Mouse (Mus musculus): ENCODE measurements around the gene Aph1a. TPM values are rescaled to one million over a fixed set of nuclear protein-coding genes. Genes with fewer than 3 reads are reported as not detected.
"Not testable (repeated sequence)": the region's sequence is repeated elsewhere in the genome, so short reads cannot be mapped to it uniquely, and the experiment has no call there.

The Aph1a gene
- total RNA-seq (2021): 100 to 1,000 TPM in 1 of 2 experiments, 10 to 100 TPM in 1; 99.9 to 121 TPM
- polyA plus RNA-seq (2012; rRNA removed): 98.7 and 120 TPM in 2 replicates
- long read RNA-seq, transcript Aph1a-201 (6 exons, 2,863 nt): minor isoform, 5 of 28 reads
- long read RNA-seq, transcript Aph1a-202 (7 exons, 1,601 nt): major isoform, 14 of 28 reads
- long read RNA-seq, partial matches to known transcripts: 3 of 28 reads
- long read RNA-seq, other reads (novel, unspliced or antisense): 6 of 28 reads

- not testable (repeated sequence) for H3K36me3 ChIP-seq (ENCODE audit: control insufficient read depth, insufficient read depth, low read length); H3K27me3 ChIP-seq (ENCODE audit: control insufficient read depth, insufficient read depth, low read length); H3K79me2 ChIP-seq (replicated peaks; ENCODE audit: control insufficient read depth, insufficient read depth, low read length)
- intact Hi-C loops (cut with DNase I): loop anchor here (2.0 to 5.0 kb wide), 3 partner anchors 59 to 329 kb away; partner anchors contain the start of genes Hist2h2ac and Hist2h2be
- H3K9ac ChIP-seq (ENCODE audit: low read depth, low read length): peak within 1 kb of the TSS; percentile 88
- DNase-seq: peak; percentile 95 to 98
- 1% methylated on average over 33 of the region's 43 CpGs for WGBS
- peak within 1 kb of the TSS; percentile 68 for H3K4me3 ChIP-seq
- peak within 1 kb of the TSS; percentile 88 for H3K27ac ChIP-seq
- TF ChIP-seq EP300 (IDR thresholded peaks at IDR 0.05; ENCODE audit: insufficient read depth, low read depth, low read length): peak; percentile 65; the same call in 1 of the 2 replicates
- TF ChIP-seq POLR2A (IDR thresholded peaks at IDR 0.05; ENCODE audit: insufficient read depth, low read depth, low read length): peak; percentile 90
- H3K4me1 ChIP-seq (ENCODE audit: control insufficient read depth, insufficient read depth, low read length): peaks cover 15% of the 10 kb centered on the region
Observed at GRCm38 (mm10) chr3:95893606-95894316, at the start of gene Aph1a. Aph1a (plus strand) TSS chr3:95893969.

GRCm38 (mm10) chr3:95850611-95851010, 43.2 kb upstream of the Aph1a start:
- H3K9ac ChIP-seq (ENCODE audit: low read depth, low read length): no peak overlapping the region
- intact Hi-C loops (cut with DNase I): no loop called here
- H3K27me3 ChIP-seq (ENCODE audit: control insufficient read depth, insufficient read depth, low read length): no peaks in the 10 kb centered on the region
- TF ChIP-seq EP300 (IDR thresholded peaks at IDR 0.05; ENCODE audit: insufficient read depth, low read depth, low read length) (no peak), CTCF (IDR thresholded peaks at IDR 0.05) (no peak)
- peak overlapping the region; percentile 69 for H3K27ac ChIP-seq
- no peaks in the 10 kb centered on the region; the same call in 1 of the 2 replicates for H3K79me2 ChIP-seq (replicated peaks; ENCODE audit: control insufficient read depth, insufficient read depth, low read length)
- H3K36me3 ChIP-seq (ENCODE audit: control insufficient read depth, insufficient read depth, low read length): peaks cover 29% of the 10 kb centered on the region
- H3K4me3 ChIP-seq: no peak overlapping the region
- no peak for DNase-seq
- 32% methylated on average over 4 of the region's 4 CpGs for WGBS
- H3K4me1 ChIP-seq (ENCODE audit: control insufficient read depth, insufficient read depth, low read length): peaks cover 1% of the 10 kb centered on the region; the same call in 1 of the 2 replicates

- no peaks in the 10 kb centered on the region for H3K27me3 ChIP-seq (ENCODE audit: control insufficient read depth, insufficient read depth, low read length)
- H3K27ac ChIP-seq: peak overlapping the region; percentile 67; the same call in 1 of the 2 replicates
- peaks cover 1% of the 10 kb centered on the region; the same call in 1 of the 2 replicates for H3K4me1 ChIP-seq (ENCODE audit: control insufficient read depth, insufficient read depth, low read length)
- H3K36me3 ChIP-seq (ENCODE audit: control insufficient read depth, insufficient read depth, low read length): peaks cover 29% of the 10 kb centered on the region
- no peak overlapping the region for H3K4me3 ChIP-seq
- intact Hi-C loops (cut with DNase I): no loop called here
- no peaks in the 10 kb centered on the region; the same call in 1 of the 2 replicates for H3K79me2 ChIP-seq (replicated peaks; ENCODE audit: control insufficient read depth, insufficient read depth, low read length)
- no peak overlapping the region for H3K9ac ChIP-seq (ENCODE audit: low read depth, low read length)
- WGBS: 81% methylated on average over 8 of the region's 8 CpGs
- no peak for DNase-seq
- no peak for TF ChIP-seq EP300 (IDR thresholded peaks at IDR 0.05; ENCODE audit: insufficient read depth, low read depth, low read length)
- TF ChIP-seq CTCF (IDR thresholded peaks at IDR 0.05): no peak
- TF ChIP-seq POLR2A (IDR thresholded peaks at IDR 0.05; ENCODE audit: insufficient read depth, low read depth, low read length): no peak
Observed at GRCm38 (mm10) chr3:95851317-95851716, 42.5 kb upstream of the Aph1a start.

- no peaks in the 10 kb centered on the region for H3K27me3 ChIP-seq (ENCODE audit: control insufficient read depth, insufficient read depth, low read length)
- under 1% methylated on average over 56 of the region's 56 CpGs for WGBS
- intact Hi-C loops (cut with DNase I): no loop called here
- peaks cover 1% of the 10 kb centered on the region; the same call in 1 of the 2 replicates for H3K4me1 ChIP-seq (ENCODE audit: control insufficient read depth, insufficient read depth, low read length)
- peaks cover 16% of the 10 kb centered on the region for H3K36me3 ChIP-seq (ENCODE audit: control insufficient read depth, insufficient read depth, low read length)
- H3K4me3 ChIP-seq: peak within 1 kb of the TSS; percentile 84
- peak within 1 kb of the TSS; percentile 80 for H3K27ac ChIP-seq
- no peaks in the 10 kb centered on the region for H3K79me2 ChIP-seq (replicated peaks; ENCODE audit: control insufficient read depth, insufficient read depth, low read length)
- peak; percentile 97 to 98 for DNase-seq
- TF ChIP-seq CTCF (IDR thresholded peaks at IDR 0.05) (peak; percentile 32), EP300 (IDR thresholded peaks at IDR 0.05; ENCODE audit: insufficient read depth, low read depth, low read length) (peak; percentile 33; the same call in 1 of the 2 replicates), POLR2A (IDR thresholded peaks at IDR 0.05; ENCODE audit: insufficient read depth, low read depth, low read length) (peak; percentile 94)
- peak within 1 kb of the TSS; percentile 98 for H3K9ac ChIP-seq (ENCODE audit: low read depth, low read length)
Observed at GRCm38 (mm10) chr3:95855502-95856089, 38.2 kb upstream of the Aph1a start, which contains the start of gene Prpf3. Prpf3 (minus strand) TSS chr3:95855885.

- Histone ChIP-seq H3K27ac (peak overlapping the region; percentile 80), H3K36me3 (ENCODE audit: control insufficient read depth, insufficient read depth, low read length) (peaks cover 11% of the 10 kb centered on the region), H3K9ac (ENCODE audit: low read depth, low read length) (peak overlapping the region; percentile 58), H3K4me3 (peak overlapping the region; percentile 84), H3K27me3 (ENCODE audit: control insufficient read depth, insufficient read depth, low read length) (no peaks in the 10 kb centered on the region), H3K79me2 (replicated peaks; ENCODE audit: control insufficient read depth, insufficient read depth, low read length) (no peaks in the 10 kb centered on the region), H3K4me1 (ENCODE audit: control insufficient read depth, insufficient read depth, low read length) (peaks cover 1% of the 10 kb centered on the region; the same call in 1 of the 2 replicates)
- no peak for TF ChIP-seq POLR2A (IDR thresholded peaks at IDR 0.05; ENCODE audit: insufficient read depth, low read depth, low read length)
- TF ChIP-seq CTCF (IDR thresholded peaks at IDR 0.05): no peak
- TF ChIP-seq EP300 (IDR thresholded peaks at IDR 0.05; ENCODE audit: insufficient read depth, low read depth, low read length): no peak
- no peak for DNase-seq
- 24% methylated on average over 7 of the region's 7 CpGs for WGBS
- intact Hi-C loops (cut with DNase I): no loop called here
Observed at GRCm38 (mm10) chr3:95856115-95856514, 37.7 kb upstream of the Aph1a start.

- H3K79me2 ChIP-seq (replicated peaks; ENCODE audit: control insufficient read depth, insufficient read depth, low read length); H3K27ac ChIP-seq; DNase-seq; intact Hi-C loops (cut with DNase I); H3K4me3 ChIP-seq; H3K36me3 ChIP-seq (ENCODE audit: control insufficient read depth, insufficient read depth, low read length); H3K4me1 ChIP-seq (ENCODE audit: control insufficient read depth, insufficient read depth, low read length); H3K27me3 ChIP-seq (ENCODE audit: control insufficient read depth, insufficient read depth, low read length); H3K9ac ChIP-seq (ENCODE audit: low read depth, low read length): not testable (repeated sequence)
- WGBS: 85% methylated on average over 1 of the region's 1 CpGs
Observed at GRCm38 (mm10) chr3:95857050-95857449, 36.7 kb upstream of the Aph1a start.

- 73% methylated on average over 3 of the region's 3 CpGs for WGBS
Observed at GRCm38 (mm10) chr3:95858278-95858677, 35.5 kb upstream of the Aph1a start.

More at GRCm38 (mm10) chr3:95858278-95858677, 35.5 kb upstream of the Aph1a start:
- intact Hi-C loops (cut with DNase I); H3K4me3 ChIP-seq; H3K27me3 ChIP-seq (ENCODE audit: control insufficient read depth, insufficient read depth, low read length); H3K4me1 ChIP-seq (ENCODE audit: control insufficient read depth, insufficient read depth, low read length); DNase-seq; H3K79me2 ChIP-seq (replicated peaks; ENCODE audit: control insufficient read depth, insufficient read depth, low read length); H3K36me3 ChIP-seq (ENCODE audit: control insufficient read depth, insufficient read depth, low read length); H3K27ac ChIP-seq; H3K9ac ChIP-seq (ENCODE audit: low read depth, low read length): not testable (repeated sequence)

All from heart, adult 2 months (tissue).